Mouse (Mus musculus) B cell, adult 2 months (primary cell): ENCODE results near the gene Mtx1.
A peak's percentile ranks its signal among the peaks of the same experiment; 100 is the strongest.
"Not testable (repeated sequence)": the region's sequence is repeated elsewhere in the genome, so short reads cannot be mapped to it uniquely, and the experiment has no call there.

ENCODE experiments used
- DNase-seq, 2 experiments: peaks; one replicate each; pipeline ENCODE4 v3.0.0; 2022

Gene Mtx1

DNA sequence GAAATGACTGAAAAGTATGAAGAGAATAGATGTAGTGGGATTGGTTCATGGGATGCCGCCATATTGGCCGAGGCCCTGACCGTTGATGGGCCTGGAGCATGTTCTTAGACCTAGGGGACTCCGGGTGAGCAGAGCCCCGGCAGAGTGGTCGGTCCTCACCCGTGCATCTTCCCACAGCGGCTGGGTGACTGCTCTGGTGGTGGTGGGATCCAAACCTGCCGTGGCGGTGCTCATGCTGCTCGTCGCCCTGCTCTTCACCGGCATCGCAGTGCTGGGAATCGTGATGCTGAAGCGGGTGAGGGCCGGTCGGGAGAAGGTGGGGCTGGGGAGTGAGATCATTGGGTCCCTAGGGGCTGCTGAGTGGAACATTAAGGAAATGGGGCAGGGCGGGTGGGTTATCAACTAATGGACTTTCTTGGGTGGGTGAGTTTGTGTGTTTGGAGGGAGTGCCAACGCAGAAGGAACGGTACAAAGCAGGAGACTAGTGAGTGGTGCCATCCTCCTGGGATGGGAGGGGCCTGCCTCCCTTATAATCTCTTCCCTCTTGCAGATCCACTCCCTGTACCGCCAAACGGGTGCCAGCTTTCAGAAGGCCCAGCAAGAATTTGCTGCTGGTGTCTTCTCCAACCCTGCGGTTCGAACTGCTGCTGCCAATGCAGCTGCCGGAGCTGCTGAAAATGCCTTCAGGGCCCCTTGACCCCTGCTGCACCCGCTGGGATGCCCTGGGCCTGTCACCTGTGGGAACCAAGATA, 45.0 kb downstream of the Mtx1 start:
- DNase-seq: no peak

- no peak for DNase-seq
Measured at GRCm38 (mm10) chr3:89179056-89179455, 47.8 kb downstream of the Mtx1 start.

DNA sequence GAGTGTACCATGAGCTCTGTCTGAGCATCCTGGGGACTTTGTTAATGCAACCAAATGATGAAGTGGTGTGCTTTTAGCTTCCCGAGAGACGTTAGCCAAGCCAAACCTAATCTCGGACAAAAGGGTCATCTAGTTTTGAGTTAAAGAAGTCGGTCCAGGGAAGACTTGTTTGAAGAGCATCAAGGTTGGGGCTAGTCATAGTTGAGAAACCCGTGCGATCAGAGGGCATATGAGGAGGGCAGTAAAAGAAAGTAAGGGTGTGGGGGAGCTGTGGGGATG, 48.8 kb downstream of the Mtx1 start:
- no peak for DNase-seq

GRCm38 (mm10) chr3:89177242-89178106, 49.4 kb downstream of the Mtx1 start, which contains the start of gene Scamp3:
Gene Scamp3 (plus strand): TSS chr3:89177473.
- peak; percentile 77 to 78 for DNase-seq

DNA sequence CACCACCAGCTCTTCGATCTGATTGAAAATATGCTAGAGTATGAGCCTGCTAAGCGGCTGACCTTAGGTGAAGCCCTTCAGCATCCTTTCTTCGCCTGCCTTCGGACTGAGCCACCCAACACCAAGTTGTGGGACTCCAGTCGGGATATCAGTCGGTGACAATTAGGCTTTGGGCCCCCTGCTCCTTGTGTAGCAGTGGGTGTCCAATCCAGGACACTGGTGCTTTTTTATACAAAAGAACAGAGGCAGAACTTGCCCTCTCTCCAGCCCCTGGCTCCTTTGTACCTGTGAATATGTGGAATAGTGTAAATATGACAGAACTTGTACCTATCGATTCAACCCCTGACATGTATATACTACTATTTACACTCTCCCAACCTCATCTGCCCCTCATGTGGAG, 50.5 kb downstream of the Mtx1 start:
- DNase-seq: no peak

DNA sequence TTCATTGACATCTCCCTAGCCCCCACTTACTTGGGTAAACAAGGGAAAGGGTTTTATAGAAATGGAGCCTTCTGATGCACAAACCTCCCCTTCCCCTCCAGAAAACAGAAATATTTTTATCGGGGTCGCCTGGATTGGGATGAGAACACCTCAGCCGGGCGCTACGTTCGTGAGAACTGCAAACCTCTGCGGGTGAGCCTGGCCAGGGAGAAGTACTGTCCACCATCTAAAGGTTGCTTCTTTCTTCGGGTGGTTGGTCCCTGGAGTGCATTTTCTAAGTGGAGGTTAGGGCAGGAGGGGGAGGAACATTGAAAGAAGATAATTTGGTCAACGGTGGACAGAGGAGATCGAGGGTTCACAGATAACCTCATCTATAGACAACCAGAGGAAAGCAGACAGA, 51.3 kb downstream of the Mtx1 start:
- no peak for DNase-seq

GRCm38 (mm10) chr3:89174844-89175243, 52.0 kb downstream of the Mtx1 start:
- DNase-seq: no peak

- DNase-seq: no peak
Measured at GRCm38 (mm10) chr3:89166945-89167344, 59.9 kb downstream of the Mtx1 start.

DNA sequence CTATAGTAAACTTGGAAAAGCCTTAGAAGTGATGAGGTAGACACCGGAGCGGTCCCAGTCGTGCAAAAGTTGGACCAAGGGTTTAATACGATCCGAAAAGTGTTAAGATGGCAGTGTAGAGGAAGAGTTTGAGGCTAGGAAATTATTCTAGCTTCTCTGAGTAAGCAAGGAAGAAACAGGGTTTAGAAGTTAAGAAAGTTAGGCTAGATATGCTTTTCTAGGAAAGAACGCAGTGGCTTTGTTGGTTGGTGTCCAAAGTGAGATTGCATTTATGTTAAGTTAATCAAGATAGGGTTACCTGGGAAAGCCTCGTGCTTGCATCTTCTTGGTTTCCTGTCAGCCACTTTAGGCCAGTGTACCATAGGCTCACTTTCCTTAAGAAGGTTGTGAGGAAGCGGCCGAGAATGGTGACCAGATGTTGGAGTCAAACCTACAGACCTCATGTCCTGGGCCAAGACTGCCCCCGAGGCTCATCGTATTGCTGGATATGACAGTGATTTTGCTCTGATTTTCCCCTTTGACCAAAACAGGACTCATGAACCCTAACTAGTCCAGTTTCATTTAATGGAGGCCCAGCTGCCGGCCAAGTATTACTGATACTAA, 61.5 kb downstream of the Mtx1 start:
- DNase-seq: no peak

GRCm38 (mm10) chr3:89164506-89165267, 62.2 kb downstream of the Mtx1 start, which contains the start of gene Clk2:
Gene Clk2 (plus strand): TSS chr3:89164795.
- DNase-seq: peak; percentile 95 to 96

GRCm38 (mm10) chr3:89163643-89164245, 63.1 kb downstream of the Mtx1 start:
- no peak for DNase-seq

GRCm38 (mm10) chr3:89163123-89163522, 63.8 kb downstream of the Mtx1 start:
- DNase-seq: no peak

DNA sequence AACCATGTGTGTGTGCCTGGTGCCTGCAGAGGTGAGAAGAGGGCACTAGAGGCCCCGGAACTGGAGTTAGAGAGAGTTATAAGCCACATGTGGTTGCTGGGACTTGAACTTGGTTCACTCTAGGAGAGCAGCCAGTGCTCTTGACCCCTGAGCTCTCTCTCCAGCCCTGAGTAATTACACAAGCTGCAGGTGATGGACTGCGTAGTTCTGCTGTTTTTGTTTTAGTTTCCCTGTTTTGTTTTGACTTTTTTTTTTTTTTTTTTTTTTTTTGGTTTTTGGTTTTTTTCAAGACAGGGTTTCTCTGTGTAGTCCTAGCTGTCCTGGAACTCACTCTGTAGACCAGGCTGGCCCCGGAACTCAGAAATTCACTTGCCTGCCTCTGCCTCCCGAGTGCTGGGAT, 65.1 kb downstream of the Mtx1 start:
- DNase-seq: no peak

GRCm38 (mm10) chr3:89161207-89161606, 65.7 kb downstream of the Mtx1 start:
- not testable (repeated sequence) for DNase-seq

DNA sequence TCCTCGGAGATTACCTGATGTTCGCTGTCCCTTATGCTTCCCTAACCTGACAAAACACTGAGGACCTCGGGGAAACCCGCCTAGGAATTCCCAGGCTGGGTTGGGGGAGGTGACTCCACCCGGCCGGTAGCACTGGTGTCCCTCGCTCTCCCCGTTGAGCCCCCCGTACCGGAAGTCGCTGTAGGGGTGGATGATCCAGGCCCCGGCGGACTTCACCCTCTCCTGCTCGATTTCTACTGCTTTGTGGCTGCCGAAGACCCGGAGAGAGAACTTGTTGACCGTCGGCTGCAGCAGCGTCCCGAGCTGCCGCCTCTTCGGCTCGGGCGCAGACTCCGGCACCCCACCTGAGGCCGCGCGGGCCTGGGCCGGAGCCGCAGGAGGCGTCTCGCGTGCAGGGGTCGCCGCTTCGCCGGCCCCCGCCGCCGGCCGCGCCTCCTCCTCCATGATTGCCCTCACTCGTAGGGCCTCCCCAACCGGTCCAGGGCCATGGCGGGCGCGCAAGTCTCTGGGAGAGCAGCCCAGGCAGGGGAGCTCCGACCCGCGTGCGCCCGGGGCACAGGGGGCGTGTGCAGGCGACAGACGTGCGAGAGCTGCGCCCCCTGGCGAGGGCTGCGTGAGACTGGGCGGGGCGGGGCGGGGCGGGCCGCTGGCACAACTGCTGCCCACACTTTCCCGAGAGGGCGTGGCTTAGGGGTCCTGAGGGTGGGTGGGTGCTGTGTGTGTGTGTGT, 67.1 kb downstream of the Mtx1 start, which contains the start of gene Hcn3:
TSS of gene Hcn3 (minus strand) at position 581 of the 729 bp plus-strand sequence.
- DNase-seq: peak; percentile 80 to 83

- DNase-seq: peak; percentile 43 to 47
Measured at GRCm38 (mm10) chr3:89159211-89159610, 67.7 kb downstream of the Mtx1 start.
